Mouse (Mus musculus) kidney, adult 11 months (tissue): ENCODE data around the gene Csgalnact2.
A peak's percentile ranks its signal among the peaks of the same experiment; 100 is the strongest.

Source experiments
- DNase-seq: peaks from one replicate; pipeline ENCODE4 v3.0.0; 2022

Csgalnact2 gene

DNA sequence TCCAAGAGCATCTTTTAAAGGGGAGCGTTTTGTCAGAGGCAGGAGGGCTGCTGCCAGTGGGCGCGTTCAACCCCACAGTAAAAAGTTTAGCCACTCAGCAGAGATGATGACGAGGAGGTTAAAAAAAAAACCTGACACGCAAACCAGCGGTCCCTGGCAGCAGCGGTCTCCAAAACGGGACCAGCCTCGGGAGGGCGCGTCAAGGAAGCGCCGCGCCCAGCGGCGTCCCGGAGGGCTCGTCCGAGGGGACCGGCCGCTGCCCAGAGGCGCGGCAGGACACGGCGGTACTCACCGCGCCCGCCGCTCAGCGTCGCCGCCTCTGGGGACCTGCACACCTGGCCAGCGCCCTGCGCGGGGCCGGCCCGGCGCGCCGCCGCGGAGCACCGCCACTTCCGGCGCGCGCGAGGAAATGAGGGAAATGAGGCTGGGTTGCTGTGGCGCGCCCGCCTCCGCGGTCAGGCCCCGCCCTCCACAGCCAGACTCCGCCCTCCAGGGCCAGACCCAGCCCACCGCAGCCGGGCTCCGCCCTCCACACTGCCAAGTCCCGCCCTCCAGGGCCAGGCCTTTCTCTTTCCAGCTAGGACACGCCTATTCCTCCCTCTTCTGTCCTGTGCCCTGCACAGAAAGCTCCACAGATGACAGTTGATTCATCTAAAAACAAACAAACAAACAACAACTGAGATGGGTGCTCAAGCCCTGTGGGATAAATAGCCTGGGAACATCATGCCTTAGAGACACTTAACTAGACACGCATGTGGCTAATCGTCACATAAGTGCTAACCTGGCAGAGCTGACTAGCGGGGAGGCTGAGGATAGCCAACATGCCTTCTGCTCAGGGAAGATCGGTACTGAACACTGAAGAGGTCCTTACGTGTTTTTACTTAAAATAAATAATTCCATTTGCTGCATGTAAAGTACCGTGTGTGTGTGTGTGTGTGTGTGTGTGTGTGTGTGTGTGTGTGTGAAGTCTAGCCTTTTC, at the start of gene Csgalnact2:
Gene Csgalnact2, minus strand, starts transcription at position 410 of the 979 bp plus-strand sequence.
- DNase-seq: peak; percentile 91

DNA sequence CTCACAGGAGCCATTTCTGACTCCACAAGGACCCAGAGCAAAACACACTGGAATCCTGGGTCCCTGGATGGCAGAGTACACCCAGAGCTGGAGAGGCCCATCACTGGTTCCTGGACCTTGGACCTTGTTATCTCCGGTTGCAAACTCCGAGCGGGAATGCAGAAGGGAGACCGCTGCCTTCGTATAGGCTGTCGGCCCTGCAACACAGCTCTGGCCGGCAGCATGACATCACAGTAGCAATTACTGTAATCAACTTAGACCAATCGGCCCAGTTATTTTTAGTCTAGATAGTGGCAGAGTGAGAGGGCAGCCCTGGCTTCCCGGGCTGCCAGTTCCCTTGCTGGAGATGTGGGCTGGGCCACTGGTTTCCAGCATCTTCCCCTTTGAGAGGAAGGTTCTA, 49.7 kb upstream of the Csgalnact2 start:
- DNase-seq: no peak

- no peak for DNase-seq
These were observed 48.3 kb upstream of the Csgalnact2 start for GRCm38 (mm10) chr6:118187285-118187641.

DNA sequence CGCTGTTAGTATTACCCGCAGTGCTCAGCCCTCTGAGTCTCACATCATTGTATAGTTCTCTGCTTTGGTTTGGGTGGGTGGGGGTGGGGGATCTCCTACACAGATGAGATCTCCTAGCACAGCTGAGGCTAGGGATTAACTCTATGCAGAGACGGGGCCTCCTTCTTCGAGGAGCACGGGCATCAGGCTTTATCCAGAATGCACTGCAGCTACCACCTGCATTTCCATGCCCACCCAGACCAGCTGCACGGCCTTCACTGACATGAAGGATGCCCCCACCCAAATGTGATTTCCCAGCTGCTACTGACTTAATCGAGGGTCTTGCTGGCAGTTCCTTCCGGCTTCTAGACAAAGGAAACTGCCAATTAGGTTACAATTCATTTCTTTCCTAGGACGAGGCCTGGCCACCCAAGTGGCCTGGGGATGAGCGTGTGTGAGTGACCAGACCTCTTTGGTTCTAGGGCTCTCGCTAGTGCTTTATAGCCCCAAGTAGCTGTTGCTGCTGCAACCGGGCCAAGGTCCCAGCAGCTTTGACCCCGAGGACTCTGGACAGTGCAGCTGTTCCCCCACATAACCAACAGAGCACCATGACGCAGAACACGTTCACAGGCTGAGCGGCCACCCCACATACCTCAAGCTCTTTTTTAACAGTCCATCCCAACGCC, 47.8 kb upstream of the Csgalnact2 start:
- no peak for DNase-seq

DNA sequence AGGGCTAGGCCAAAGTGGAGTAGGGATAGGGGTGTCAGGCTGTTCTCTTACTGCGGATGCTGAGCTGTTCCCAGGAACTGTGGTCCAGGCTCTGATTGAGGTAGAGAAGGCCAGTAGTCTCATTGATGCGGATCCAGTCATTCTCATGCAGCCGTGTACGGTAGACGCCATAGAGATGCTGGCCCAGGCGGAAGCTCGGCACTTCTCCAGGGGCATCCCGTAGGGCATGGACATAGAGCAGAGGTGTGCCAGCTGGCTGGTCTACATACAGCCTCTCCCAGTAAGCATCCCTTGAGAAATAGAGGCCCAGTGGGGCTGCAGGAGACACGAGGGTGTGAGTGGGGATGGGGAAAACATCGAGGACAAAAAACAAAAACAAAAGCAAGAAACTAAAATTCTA, 45.2 kb upstream of the Csgalnact2 start:
- DNase-seq: no peak

DNA sequence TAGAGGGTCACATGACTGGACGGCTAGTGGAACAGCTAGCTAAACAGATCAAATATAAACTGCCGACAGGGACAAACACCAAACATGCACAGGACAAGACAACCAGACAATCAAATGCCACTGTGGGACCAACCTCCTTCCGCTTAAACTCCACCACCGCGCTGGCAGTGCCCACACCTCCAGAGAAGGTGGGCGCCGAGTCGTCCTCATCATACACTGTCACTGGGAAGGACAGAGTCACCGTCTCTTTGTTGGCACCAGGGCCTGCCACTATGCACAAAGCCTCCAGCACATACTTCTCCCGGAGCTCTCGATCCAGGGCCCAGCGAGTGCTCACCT, 41.1 kb upstream of the Csgalnact2 start:
- DNase-seq: no peak

DNA sequence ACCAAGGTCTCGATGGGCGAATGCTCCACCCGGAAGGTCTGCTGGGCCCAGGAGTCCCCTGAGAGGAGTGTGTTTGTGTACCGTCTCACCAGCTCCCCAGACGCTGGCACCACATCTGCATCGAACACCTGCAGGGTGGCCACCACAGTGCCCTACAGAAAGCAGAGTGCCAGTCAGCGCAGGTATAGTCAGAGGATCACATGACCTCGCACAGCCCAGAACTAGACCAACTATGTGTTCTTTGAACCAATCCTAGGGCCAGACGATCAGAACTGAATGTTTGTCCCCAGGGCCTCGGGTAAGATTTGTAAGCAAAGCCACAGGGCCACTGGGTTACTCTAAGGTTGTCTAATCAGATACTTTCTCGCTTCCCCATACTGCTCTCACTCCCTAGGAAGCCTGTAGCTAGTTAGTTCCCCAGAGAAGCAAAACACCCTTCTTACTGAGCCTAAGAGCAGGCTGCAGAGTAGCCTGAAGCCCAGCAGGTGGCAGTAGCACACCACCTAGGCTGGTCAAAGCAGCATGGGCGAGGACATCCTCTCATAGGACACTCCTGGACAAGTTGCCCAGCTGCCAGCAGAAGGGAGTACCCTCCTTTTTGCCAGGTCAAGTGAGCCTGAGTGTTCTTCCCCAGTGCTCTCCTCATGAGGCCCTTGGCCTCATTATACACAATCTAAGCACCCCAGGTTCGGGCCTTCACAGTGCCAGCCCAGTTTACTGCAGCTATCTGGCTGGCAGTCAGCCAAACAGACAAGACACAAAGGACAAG, 40.6 kb upstream of the Csgalnact2 start:
- DNase-seq: peak; percentile 59

DNA sequence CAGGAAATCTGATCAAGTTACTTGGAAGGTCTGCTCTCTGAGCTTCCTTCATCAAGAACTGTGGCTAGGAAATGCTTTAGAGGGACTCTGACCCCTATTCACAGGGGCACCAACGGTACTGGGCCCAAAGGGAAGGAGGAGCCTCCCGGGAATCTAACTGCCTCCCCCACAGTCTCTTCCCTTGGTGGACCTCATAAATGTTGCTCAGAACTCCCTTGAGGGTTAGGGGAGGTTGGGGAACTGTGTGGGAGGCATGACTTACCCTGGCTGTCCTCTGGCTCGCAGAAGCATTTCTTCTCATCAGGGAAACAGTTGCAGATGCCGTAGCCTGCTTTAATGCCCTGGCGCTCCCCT, 35.0 kb upstream of the Csgalnact2 start:
- DNase-seq: no peak

DNA sequence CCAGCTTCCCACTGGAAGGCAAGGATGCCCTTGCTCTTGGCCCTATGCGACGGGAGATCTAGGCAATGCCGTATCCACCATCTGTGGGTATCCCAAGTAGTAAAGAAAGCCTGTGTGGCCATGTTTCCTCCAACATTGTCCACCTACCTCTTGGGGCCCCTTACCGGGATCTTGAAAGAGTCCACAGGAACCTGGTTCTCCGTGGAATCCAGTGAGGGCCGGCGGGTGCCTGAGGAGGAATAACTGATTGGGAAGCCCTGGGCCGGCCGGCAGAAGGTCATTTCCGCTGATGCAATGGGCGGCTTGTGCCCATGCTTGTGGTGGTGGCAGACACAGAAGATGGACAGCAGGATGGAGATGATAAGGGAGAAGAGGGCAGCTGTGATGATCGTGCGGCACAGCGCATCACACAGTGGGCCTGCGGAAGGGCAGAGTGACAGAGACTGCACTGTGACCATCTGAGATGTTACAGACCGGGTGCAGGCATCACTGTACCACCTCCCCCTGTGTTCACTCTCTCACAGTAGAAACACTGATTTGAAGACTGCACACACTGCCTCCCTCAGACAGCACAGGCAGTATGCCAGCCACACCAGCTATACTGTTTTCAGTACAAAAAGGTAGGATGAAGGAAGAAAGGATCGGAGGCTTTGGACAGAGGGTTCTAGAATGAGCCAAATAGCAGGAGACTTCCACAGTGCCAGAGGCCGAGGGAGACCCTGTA, 34.5 kb upstream of the Csgalnact2 start:
- no peak for DNase-seq

GRCm38 (mm10) chr6:118171386-118171785, 32.4 kb upstream of the Csgalnact2 start:
- DNase-seq: no peak

- no peak for DNase-seq
These were observed 29.2 kb upstream of the Csgalnact2 start for GRCm38 (mm10) chr6:118168106-118168505.

DNA sequence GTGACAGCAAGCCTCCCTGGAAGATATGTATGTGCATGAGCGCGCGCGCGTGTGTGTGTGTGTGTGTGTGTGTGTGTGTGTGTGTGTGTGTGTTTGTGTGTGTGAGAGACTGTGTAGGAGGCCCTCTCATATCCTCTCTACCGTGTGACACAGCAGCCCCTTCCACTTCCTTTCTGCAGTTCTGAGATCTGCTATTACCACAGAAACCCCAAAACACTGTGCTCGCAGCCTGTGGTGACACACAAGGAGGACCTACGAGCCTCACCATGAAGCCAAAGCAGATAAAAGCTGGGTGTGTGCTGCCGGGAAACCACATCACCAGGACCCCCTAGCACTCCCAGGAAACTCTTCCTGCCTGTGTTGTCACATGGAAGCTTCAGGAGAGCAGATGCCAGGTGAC, 28.1 kb upstream of the Csgalnact2 start:
- no peak for DNase-seq

GRCm38 (mm10) chr6:118165516-118165915, 26.6 kb upstream of the Csgalnact2 start:
- no peak for DNase-seq

DNA sequence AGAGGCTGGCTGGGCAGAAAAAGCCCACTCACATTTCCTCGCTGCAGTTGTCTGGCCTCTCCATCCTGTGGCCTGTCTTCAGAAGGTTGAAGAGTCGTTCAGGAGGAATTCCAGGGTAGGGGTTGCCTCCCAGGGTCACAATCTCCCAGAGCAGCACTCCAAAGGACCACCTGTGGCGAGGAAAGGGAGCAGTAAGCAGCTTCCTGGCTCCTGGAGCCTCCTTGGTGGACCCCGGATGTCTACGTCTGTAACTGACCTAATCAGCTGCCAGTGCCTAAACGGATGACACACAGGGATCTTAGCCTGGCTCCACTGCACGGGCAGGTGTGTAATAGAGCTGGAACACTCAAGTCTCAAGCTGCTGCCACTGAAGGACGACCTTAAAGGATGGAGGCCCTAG, 25.8 kb upstream of the Csgalnact2 start:
- DNase-seq: no peak

- no peak for DNase-seq
These were observed 24.1 kb upstream of the Csgalnact2 start for GRCm38 (mm10) chr6:118163086-118163485.

DNA sequence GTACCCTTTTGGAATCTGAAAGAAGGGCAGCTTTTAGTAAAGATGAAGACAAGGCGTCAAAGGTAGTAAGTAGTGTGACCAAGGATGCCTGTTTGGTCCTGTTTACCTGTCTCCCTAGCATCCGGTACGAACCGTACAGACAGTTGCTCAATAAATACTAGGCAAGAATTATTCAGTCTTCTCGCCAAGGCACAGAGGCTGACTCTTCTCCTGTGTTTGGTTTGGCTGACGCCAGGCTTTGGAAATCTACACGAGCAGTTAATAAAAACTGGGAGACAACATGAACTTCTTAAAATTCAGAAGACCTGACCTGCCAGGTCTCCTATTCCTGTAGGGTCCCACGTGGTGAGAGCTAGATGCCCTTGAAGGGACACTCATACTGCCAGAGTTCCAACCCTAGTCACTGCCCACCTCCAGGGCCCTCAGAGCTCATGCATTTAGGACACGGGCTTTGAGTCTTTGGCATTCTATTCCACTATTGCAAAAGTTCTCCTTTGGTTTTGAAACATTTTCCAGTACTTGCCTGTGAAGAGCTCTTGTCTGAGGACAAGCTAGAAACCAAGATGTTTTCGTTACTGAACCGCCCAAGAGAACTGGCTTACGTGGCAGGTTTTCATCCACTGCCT, 23.6 kb upstream of the Csgalnact2 start:
- DNase-seq: no peak

- no peak for DNase-seq
These were observed 14.2 kb upstream of the Csgalnact2 start for GRCm38 (mm10) chr6:118153091-118153490.

- DNase-seq: no peak
These were observed 12.0 kb upstream of the Csgalnact2 start for GRCm38 (mm10) chr6:118150988-118151387.

- DNase-seq: no peak
These were observed 11.6 kb upstream of the Csgalnact2 start for GRCm38 (mm10) chr6:118150538-118150937.

GRCm38 (mm10) chr6:118150128-118150527, 11.2 kb upstream of the Csgalnact2 start:
- DNase-seq: no peak

DNA sequence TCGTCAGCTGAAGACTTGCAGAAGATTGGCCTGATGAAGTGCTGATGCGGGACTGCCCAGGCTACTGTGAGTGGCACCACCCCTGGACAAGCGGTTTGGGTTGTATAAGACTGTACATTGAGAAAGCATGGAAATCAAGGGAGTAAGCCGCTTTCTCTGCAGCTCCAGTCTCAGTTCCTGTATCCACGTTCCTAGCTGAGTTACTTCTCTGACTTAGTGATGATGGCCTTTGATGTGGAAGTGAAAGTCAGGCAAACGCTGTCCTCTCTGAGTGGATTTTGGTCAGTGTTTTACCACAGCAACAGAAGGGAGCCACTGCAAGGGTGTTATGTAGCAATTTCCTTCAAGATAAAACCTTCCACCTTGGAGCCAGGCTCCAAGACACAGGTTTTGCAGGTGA, 2.0 kb upstream of the Csgalnact2 start:
- no peak for DNase-seq

DNA sequence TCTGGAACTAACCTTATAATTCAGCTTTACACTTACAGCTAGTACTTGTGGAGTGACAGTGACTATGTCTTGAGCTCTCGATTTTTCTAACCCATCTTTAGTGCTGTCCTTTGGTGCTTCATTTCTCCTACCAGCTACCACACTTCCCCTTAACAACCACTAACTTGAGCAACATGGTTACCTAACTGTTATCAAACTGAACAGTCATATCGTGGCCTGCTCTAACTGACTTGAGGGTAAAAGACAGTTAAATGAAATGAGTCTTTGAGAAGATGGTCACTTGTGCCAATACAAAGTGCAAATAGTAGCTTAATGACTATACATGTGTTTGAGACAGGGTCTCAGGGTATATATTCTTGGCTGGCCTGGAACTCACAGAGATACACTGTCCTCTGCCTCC, 1.8 kb downstream of the Csgalnact2 start:
- no peak for DNase-seq
